Mouse (Mus musculus) ES-E14 (cell line): Measurements from ENCODE around the gene Fbxo42. TPM values are rescaled to one million over a fixed set of nuclear protein-coding genes. Genes with fewer than 3 reads are reported as not detected.
A peak's percentile ranks its signal among the peaks of the same experiment; 100 is the strongest.

Experiments used
- DNase-seq: peaks from one replicate; pipeline ENCODE4 v3.0.0-alpha.2; 2013; ENCODE audit warnings: low read depth, low spot score
- H3K27ac ChIP-seq: 2 replicates; pipeline ENCODE4 v1.5.1; 2012; ENCODE audit warnings: low read depth, mild to moderate bottlenecking, low read length, moderate library complexity, mixed read lengths; ENCODE audit not compliant: poor library complexity, insufficient read depth, severe bottlenecking
- H3K36me3 ChIP-seq: 2 replicates; pipeline ENCODE4 v1.6.1; 2012; ENCODE audit warnings: mild to moderate bottlenecking, low read length, moderate library complexity, mixed read lengths; ENCODE audit not compliant: control insufficient read depth, poor library complexity, insufficient read depth, severe bottlenecking
- H3K4me1 ChIP-seq, 2 experiments: fragments of 150-350 bp in 1 of 2; sonication (generic) in 1 of 2; 2 replicates each; pipeline ENCODE4 v1.6.1; 2012; ENCODE audit warnings: low read length in 2 of 2, mild to moderate bottlenecking in 1 of 2, mixed read lengths in 1 of 2; ENCODE audit not compliant: control insufficient read depth in 2 of 2, insufficient read depth in 2 of 2, poor library complexity in 1 of 2
- H3K4me3 ChIP-seq, 2 experiments: fragments of 150-350 bp in 1 of 2; sonication (generic) in 1 of 2; 2 replicates each; pipeline ENCODE4 v1.5.1; 2012; ENCODE audit warnings: low read length in 2 of 2, low read depth in 1 of 2, mild to moderate bottlenecking in 1 of 2, mixed read lengths in 1 of 2; ENCODE audit not compliant: insufficient read depth in 1 of 2, poor library complexity in 1 of 2, severe bottlenecking in 1 of 2
- H3K9ac ChIP-seq: 2 replicates; pipeline ENCODE4 v1.6.1; 2012; ENCODE audit warnings: low read depth, mild to moderate bottlenecking, low read length, mixed read lengths; ENCODE audit not compliant: poor library complexity, insufficient read depth, severe bottlenecking
- H3K9me3 ChIP-seq: fragments of 150-350 bp; sonication (generic); 2 replicates; pipeline ENCODE4 v1.6.1; 2012; ENCODE audit warnings: low read depth, mild to moderate bottlenecking, low read length; ENCODE audit not compliant: control insufficient read depth, insufficient read depth
- CHD2 ChIP-seq: IDR thresholded peaks from 2 replicates; pipeline ENCODE4 v1.6.1; 2014; ENCODE audit warnings: mild to moderate bottlenecking, low read depth, low read length, inconsistent platforms
- HCFC1 ChIP-seq: IDR thresholded peaks from 2 replicates; pipeline ENCODE4 v1.6.1; 2012; ENCODE audit warnings: low read length, inconsistent platforms, borderline replicate concordance; ENCODE audit not compliant: insufficient read depth
- MAFK ChIP-seq: IDR thresholded peaks from 2 replicates; pipeline ENCODE4 v1.6.1; 2014; ENCODE audit warnings: mild to moderate bottlenecking, low read depth, low read length, inconsistent platforms; ENCODE audit not compliant: insufficient read depth
- ZC3H11A ChIP-seq: IDR thresholded peaks from 2 replicates; pipeline ENCODE4 v1.6.1; 2012; ENCODE audit warnings: low read depth, mild to moderate bottlenecking, inconsistent platforms, low read length, borderline replicate concordance
- ZNF384 ChIP-seq: IDR thresholded peaks from 2 replicates; pipeline ENCODE4 v1.6.1; 2012; ENCODE audit warnings: low read depth, low read length, inconsistent platforms
- in situ Hi-C, 2 experiments: fragments of 600-800 bp; cut with MboI; formaldehyde crosslinking; loops; one replicate each; pipeline ENCODE4 v1.15.1; 2025; ENCODE audit warnings: low sequenced_read_pairs in 2 of 2, inconsistent platforms in 1 of 2; ENCODE audit not compliant: unreplicated experiment in 2 of 2
- total RNA-seq: library from RNA; depleted of rRNA; stranded (reverse); fragments of 300-350 nt; gene quantifications from 2 replicates; pipeline ENCODE4 v1.2.3, GENCODE M21; 2012

The Fbxo42 gene
- total RNA-seq, 1 experiment = 14.0 TPM

- TF ChIP-seq HCFC1 = no peak
- TF ChIP-seq ZC3H11A = no peak
- no peak for TF ChIP-seq MAFK
- no peak for TF ChIP-seq ZNF384
- no peak for TF ChIP-seq CHD2
- H3K9me3 ChIP-seq = no peaks in the 10 kb centered on the region
- no peak overlapping the region; the same call in 1 of the 2 replicates for H3K9ac ChIP-seq
- H3K4me3 ChIP-seq = no peak overlapping the region
- peaks cover 18% of the 10 kb centered on the region for H3K36me3 ChIP-seq
- peak; percentile 29 for DNase-seq
- peak overlapping the region; percentile 92; the same call in 1 of the 2 replicates for H3K27ac ChIP-seq
- H3K4me1 ChIP-seq = peaks cover 12 to 13% of the 10 kb centered on the region in 2 experiments
- in situ Hi-C loops = no loop called here
Observed at GRCm38 (mm10) chr4:141167156-141167555, 19.4 kb downstream of the Fbxo42 start.

- Histone ChIP-seq H3K4me1 (peaks cover 0 to 4% of the 10 kb centered on the region in 2 experiments; a peak in 1 of 4 replicates), H3K36me3 (peaks cover 30% of the 10 kb centered on the region), H3K9ac (no peak overlapping the region), H3K4me3 (no peak overlapping the region), H3K27ac (no peak overlapping the region), H3K9me3 (no peaks in the 10 kb centered on the region)
- TF ChIP-seq CHD2 (no peak), MAFK (no peak), ZC3H11A (no peak), ZNF384 (no peak), HCFC1 (no peak)
- in situ Hi-C loops = no loop called here
- DNase-seq = no peak
Observed at GRCm38 (mm10) chr4:141172121-141172520, 24.4 kb downstream of the Fbxo42 start.

- H3K4me1 ChIP-seq = no peaks in the 10 kb centered on the region
- DNase-seq = no peak
- H3K36me3 ChIP-seq = peaks cover 29% of the 10 kb centered on the region
- H3K4me3 ChIP-seq = no peak overlapping the region
- H3K27ac ChIP-seq = no peak overlapping the region
- TF ChIP-seq ZNF384 = no peak
- TF ChIP-seq ZC3H11A = no peak
- no peak for TF ChIP-seq MAFK
- TF ChIP-seq CHD2 = no peak
- TF ChIP-seq HCFC1 = no peak
- no peaks in the 10 kb centered on the region for H3K9me3 ChIP-seq
- in situ Hi-C loops = no loop called here
- H3K9ac ChIP-seq = no peak overlapping the region
Observed at GRCm38 (mm10) chr4:141175783-141176182, 28.1 kb downstream of the Fbxo42 start.

- Histone ChIP-seq H3K9me3 (no peaks in the 10 kb centered on the region), H3K27ac (no peak overlapping the region), H3K9ac (no peak overlapping the region), H3K4me1 (no peaks in the 10 kb centered on the region), H3K4me3 (no peak overlapping the region), H3K36me3 (peaks cover 24% of the 10 kb centered on the region)
- in situ Hi-C loops = no loop called here
- DNase-seq = no peak
- TF ChIP-seq HCFC1 (no peak), ZNF384 (no peak), CHD2 (no peak), ZC3H11A (no peak), MAFK (no peak)
Observed at GRCm38 (mm10) chr4:141176328-141176838, 28.7 kb downstream of the Fbxo42 start.

GRCm38 (mm10) chr4:141178500-141178899 is 30.8 kb downstream of the Fbxo42 start:
- no peak for TF ChIP-seq ZC3H11A
- TF ChIP-seq MAFK = no peak
- no peak for TF ChIP-seq HCFC1
- TF ChIP-seq CHD2 = no peak
- TF ChIP-seq ZNF384 = no peak
- H3K4me3 ChIP-seq = no peak overlapping the region
- no peak overlapping the region for H3K27ac ChIP-seq
- DNase-seq = no peak
- in situ Hi-C loops = no loop called here
- peaks cover 15% of the 10 kb centered on the region for H3K36me3 ChIP-seq
- H3K4me1 ChIP-seq = no peaks in the 10 kb centered on the region
- H3K9ac ChIP-seq = no peak overlapping the region
- H3K9me3 ChIP-seq = no peaks in the 10 kb centered on the region
